Mouse (Mus musculus) gastrocnemius, adult 2 months (tissue): Measurements from ENCODE around the gene Vac14. TPM values are rescaled to one million over a fixed set of nuclear protein-coding genes. Genes with fewer than 3 reads are reported as not detected.

Experiments used
- DNase-seq: peaks from one replicate; pipeline ENCODE4 v3.0.0; 2022
- H3K27ac ChIP-seq: fragments of 200-600 bp; 2 replicates; pipeline ENCODE4 v1.8.1; 2022; ENCODE audit warnings: mild to moderate bottlenecking
- H3K4me3 ChIP-seq: fragments of 200-600 bp; 2 replicates; pipeline ENCODE4 v1.8.1; 2022; ENCODE audit warnings: mild to moderate bottlenecking, moderate library complexity
- CTCF ChIP-seq: fragments of 200-600 bp; IDR thresholded peaks from 2 replicates; pipeline ENCODE4 v1.8.1; 2022; ENCODE audit warnings: antibody characterized with exemption, mild to moderate bottlenecking, moderate library complexity
- intact Hi-C: fragments of 180-260 bp; cut with DNase I; formaldehyde crosslinking; loops from one replicate; pipeline ENCODE4 v1.15.1; 2025
- total RNA-seq, 2 experiments: library from RNA; stranded (reverse); gene quantifications; 2 replicates each; pipeline ENCODE4 v1.2.3; 2021

Gene Vac14
- total RNA-seq, 2 experiments from 2014 or later: 15.6 to 18.2 TPM

DNA sequence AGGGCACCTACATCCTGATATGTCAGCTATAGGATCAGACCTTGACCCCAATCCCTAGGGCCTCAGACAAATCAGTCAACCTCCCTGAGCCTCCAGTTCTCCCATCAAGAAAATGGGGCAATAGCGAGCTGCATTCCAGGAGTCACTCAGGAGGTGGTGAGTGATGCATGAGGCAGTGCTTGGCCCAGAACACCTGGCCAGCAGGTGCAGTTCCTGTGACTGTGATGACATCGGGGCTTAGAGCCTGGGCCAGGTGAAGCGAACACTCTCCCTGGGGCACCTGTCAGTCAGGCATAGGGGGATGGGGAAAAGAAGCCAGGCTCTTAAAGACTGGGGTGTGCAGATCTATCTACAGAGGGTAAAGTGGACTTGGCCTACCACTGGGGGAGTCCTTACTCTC is 106.1 kb downstream of the Vac14 start:
- DNase-seq: no peak
- TF ChIP-seq CTCF: no peak
- Histone ChIP-seq H3K27ac (peak overlapping the region; percentile 57), H3K4me3 (no peak overlapping the region)
- intact Hi-C loops: loop anchor here (5.0 kb wide), 1 partner anchor 62 kb away; no protein-coding TSS in a partner anchor

GRCm38 (mm10) chr8:110725084-110725838 is 106.9 kb downstream of the Vac14 start:
- H3K27ac ChIP-seq: peak overlapping the region; percentile 57
- DNase-seq: no peak
- intact Hi-C loops: no loop called here

DNA sequence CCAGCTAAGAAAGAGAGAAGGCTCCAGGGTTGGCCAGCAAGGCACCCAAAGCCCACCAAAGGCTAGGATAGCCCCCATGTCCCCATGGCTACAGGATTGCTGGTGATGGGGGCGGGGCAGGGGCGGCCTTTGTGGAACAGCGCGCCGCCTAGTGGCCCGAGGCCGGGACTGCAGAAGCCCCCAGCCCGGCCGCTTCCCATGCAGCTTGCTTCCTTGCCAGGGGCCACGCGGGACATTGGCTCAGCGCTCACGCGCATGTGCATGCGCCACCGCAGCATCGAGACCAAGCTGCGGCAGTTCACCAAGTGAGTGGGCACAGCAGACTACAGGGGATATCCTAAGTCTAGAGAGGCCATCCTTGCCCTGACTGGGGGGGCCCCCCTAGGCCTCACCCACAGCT is 108.5 kb downstream of the Vac14 start:
- intact Hi-C loops: loop anchor here (1.0 kb wide), 1 partner anchor 81 kb away; no protein-coding TSS in a partner anchor
- DNase-seq: peak; percentile 77
- Histone ChIP-seq H3K27ac (no peak overlapping the region), H3K4me3 (no peak overlapping the region)
- no peak for TF ChIP-seq CTCF

More at GRCm38 (mm10) chr8:110725084-110725838, 106.9 kb downstream of the Vac14 start:
- TF ChIP-seq CTCF: no peak
- H3K4me3 ChIP-seq: no peak overlapping the region

- intact Hi-C loops: no loop called here
Measured at GRCm38 (mm10) chr8:110731346-110731859, 113.0 kb downstream of the Vac14 start.

GRCm38 (mm10) chr8:110733036-110733435 is 114.7 kb downstream of the Vac14 start:
- Histone ChIP-seq H3K4me3 (no peak overlapping the region), H3K27ac (no peak overlapping the region)
- intact Hi-C loops: no loop called here
- DNase-seq: no peak
- no peak for TF ChIP-seq CTCF

More at GRCm38 (mm10) chr8:110731346-110731859, 113.0 kb downstream of the Vac14 start:
- TF ChIP-seq CTCF: no peak
- no peak overlapping the region for H3K27ac ChIP-seq
- no peak for DNase-seq
- no peak overlapping the region for H3K4me3 ChIP-seq

DNA sequence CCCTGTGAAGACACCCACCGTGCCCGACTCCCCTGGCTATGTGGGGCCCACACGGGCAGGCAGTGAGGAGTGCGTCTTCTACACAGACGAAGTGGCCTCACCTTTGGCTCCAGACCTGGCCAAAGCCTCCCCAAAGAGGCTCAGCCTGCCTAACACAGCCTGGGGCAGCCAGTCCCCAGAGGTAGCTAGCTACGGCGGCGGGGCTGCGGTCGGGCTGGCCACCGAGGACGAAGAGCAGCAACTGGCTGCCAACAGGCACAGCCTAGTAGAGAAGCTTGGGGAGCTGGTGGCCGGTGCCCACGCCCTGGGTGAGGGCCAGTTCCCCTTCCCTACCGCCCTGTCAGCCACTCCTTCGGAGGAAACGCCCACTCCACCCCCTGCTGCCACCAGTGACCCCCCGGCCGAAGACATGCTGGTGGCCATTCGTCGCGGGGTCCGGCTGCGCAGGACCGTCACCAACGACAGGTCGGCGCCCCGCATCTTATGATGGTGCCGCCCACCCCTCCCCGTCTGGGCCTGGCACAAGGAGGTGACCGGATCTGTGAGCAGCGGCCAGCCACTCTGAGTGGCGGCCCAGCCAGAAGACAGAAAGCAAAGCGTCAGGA is 120.3 kb downstream of the Vac14 start:
- no peak for TF ChIP-seq CTCF
- DNase-seq: no peak
- intact Hi-C loops: no loop called here
- no peak overlapping the region for H3K27ac ChIP-seq
- H3K4me3 ChIP-seq: no peak overlapping the region

- no peak for DNase-seq
- H3K27ac ChIP-seq: no peak overlapping the region
- no peak for TF ChIP-seq CTCF
- intact Hi-C loops: loop anchor here (10.0 kb wide), 1 partner anchor 344 kb away; no protein-coding TSS in a partner anchor
- no peak overlapping the region for H3K4me3 ChIP-seq
Measured at GRCm38 (mm10) chr8:110740629-110741175, 122.3 kb downstream of the Vac14 start.

- Histone ChIP-seq H3K27ac (no peak overlapping the region), H3K4me3 (no peak overlapping the region)
- TF ChIP-seq CTCF: no peak
- intact Hi-C loops: loop anchor here (10.0 kb wide), 1 partner anchor 343 kb away; no protein-coding TSS in a partner anchor
- DNase-seq: no peak
Measured at GRCm38 (mm10) chr8:110741816-110742451, 123.5 kb downstream of the Vac14 start.

DNA sequence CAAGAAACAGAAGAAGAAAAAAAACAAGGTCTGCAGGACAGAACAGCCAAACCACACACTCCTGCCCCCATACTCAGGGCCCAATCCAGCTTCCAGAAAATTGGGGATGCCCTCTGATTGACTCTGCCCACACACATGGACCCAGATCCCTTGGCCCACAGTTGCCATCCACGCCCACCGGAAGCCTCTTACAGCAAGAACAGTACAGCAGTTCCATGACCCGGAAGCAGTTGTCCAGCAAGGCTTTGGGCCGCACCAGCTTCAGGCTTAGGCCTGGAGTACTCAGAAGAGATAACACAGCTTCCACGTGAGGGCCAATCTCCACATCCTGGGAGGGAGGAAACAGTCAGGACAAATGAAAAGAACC is 124.0 kb downstream of the Vac14 start:
- H3K27ac ChIP-seq: no peak overlapping the region
- H3K4me3 ChIP-seq: no peak overlapping the region
- TF ChIP-seq CTCF: no peak
- intact Hi-C loops: loop anchor here (10.0 kb wide), 1 partner anchor 342 kb away; no protein-coding TSS in a partner anchor
- peak; percentile 15 for DNase-seq

GRCm38 (mm10) chr8:110745162-110745561 is 126.8 kb downstream of the Vac14 start:
- intact Hi-C loops: loop anchor here (10.0 kb wide), 1 partner anchor 340 kb away; no protein-coding TSS in a partner anchor
- peak overlapping the region; percentile 28; the same call in 1 of the 2 replicates for H3K27ac ChIP-seq
- no peak overlapping the region for H3K4me3 ChIP-seq
- TF ChIP-seq CTCF: no peak
- no peak for DNase-seq

DNA sequence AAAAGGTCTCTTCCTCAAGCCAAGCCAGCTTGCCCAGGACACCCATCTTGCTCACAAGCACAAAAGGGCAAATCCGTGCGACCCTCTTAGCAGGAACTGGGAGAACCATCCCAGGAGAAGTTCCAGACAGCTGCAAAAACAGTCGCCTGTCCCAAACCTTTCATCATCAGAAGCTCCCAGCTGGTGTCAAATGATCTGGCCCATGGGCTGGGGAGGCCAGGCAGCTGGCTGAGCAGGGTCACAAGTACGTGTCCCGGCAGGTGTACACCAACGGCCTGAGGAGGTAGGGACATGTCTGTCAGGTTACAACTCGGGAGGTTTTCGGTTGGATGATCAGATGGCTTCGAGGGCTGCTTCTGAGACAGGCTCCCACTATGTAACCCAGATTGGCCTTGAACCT is 128.3 kb downstream of the Vac14 start:
- no peak for TF ChIP-seq CTCF
- DNase-seq: peak; percentile 64
- intact Hi-C loops: loop anchor here (10.0 kb wide), 1 partner anchor 338 kb away; no protein-coding TSS in a partner anchor
- Histone ChIP-seq H3K27ac (peak overlapping the region; percentile 57), H3K4me3 (no peak overlapping the region)

DNA sequence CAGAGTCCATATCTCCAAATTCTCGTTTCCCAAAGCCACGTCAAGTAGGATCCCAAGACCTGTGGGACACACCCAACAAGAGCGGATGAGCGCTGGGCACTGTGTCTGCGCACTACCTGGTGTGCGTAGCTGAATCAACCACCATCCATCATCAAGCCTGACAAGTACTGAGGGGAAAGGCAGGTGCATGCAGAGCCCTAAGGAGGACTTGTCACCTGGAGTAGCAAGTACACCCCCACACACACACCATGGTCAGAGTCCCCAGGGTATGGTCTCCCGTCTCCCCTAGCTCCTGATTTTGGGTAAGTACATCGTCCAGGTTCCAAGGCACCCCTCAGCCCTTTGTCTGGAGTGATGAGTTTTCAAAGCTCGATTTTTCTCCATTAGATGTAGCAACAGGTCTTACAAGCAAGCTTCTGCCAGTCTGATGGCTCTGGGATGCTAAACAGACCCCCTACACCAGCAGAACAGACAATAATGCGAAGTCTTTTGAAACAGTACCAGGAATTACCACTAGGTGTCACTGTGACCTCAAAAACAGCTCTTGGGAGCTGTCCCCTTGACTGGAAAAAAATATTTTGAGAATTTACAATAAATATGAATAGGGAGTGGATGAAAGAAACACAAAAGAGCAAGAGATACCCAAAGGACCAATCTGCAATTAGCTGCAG is 131.2 kb downstream of the Vac14 start:
- intact Hi-C loops: loop anchor here (2.0 to 10.0 kb wide), 3 partner anchors 58 to 335 kb away; partner anchors contain the start of gene Il34
- Histone ChIP-seq H3K27ac (peak overlapping the region; percentile 35; the same call in 1 of the 2 replicates), H3K4me3 (peak overlapping the region; percentile 47)
- no peak for DNase-seq
- peak; percentile 97; the same call in 1 of the 2 replicates for TF ChIP-seq CTCF
